Mouse (Mus musculus): Measurements from ENCODE around the gene Rnf166. TPM values are rescaled to one million over a fixed set of nuclear protein-coding genes. Genes with fewer than 3 reads are reported as not detected.

The Rnf166 gene
- polyA plus RNA-seq, 1 experiment from 2014 or later: 33.7 TPM

DNA sequence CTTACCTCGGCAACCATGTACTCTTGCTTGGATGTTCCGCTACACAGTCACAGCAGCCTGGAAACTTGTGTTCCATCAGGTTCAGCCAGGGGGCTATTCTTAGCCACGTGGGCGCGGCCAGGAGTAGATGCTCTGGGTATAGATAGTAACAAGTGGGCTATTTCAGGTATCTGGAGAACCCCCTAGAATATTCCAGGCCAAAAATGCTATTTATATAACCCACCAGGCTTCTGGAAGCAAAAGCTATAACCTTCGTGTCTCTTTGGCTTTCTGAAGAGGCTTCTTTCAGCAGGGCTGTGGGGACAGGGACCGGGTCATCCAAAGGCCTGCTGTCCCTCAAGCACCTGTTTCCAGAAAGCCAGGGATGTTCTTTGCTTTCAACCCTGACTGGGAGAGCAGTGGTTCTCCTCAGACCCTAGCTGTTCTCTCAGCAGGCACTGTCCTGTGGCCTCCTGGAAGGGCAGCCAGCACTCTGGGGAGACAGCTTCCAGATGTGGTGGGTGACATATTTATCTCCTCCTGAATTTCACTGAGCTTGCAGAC, 24.6 kb downstream of the Rnf166 start:
- 85% methylated on average over 7 of the region's 7 CpGs for WGBS
- no peaks in the 10 kb centered on the region for H3K36me3 ChIP-seq (ENCODE audit: control insufficient read depth, insufficient read depth, low read length)
- no peak overlapping the region for H3K27ac ChIP-seq (replicated peaks; ENCODE audit: low read depth, low read length)
- no peak overlapping the region for H3K4me3 ChIP-seq (replicated peaks; ENCODE audit: low read depth, low read length)
- no peak for DNase-seq
- no peaks in the 10 kb centered on the region for H3K4me1 ChIP-seq (ENCODE audit: control insufficient read depth, insufficient read depth, low read length)
- H3K9me3 ChIP-seq (ENCODE audit: control insufficient read depth, low read length): no peaks in the 10 kb centered on the region
- H3K4me2 ChIP-seq (ENCODE audit: low read length): no peak overlapping the region
- H3K27me3 ChIP-seq (ENCODE audit: control insufficient read depth, insufficient read depth, low read length): no peaks in the 10 kb centered on the region
- H3K9ac ChIP-seq (replicated peaks; ENCODE audit: low read length): no peak overlapping the region
- no peak for ATAC-seq (ENCODE audit: low FRiP score, low TSS enrichment)

- Histone ChIP-seq H3K27me3 (ENCODE audit: control insufficient read depth, insufficient read depth, low read length) (no peaks in the 10 kb centered on the region), H3K4me2 (ENCODE audit: low read length) (peak overlapping the region; percentile 76), H3K36me3 (ENCODE audit: control insufficient read depth, insufficient read depth, low read length) (no peaks in the 10 kb centered on the region), H3K9me3 (ENCODE audit: control insufficient read depth, low read length) (no peaks in the 10 kb centered on the region), H3K27ac (replicated peaks; ENCODE audit: low read depth, low read length) (peak overlapping the region; percentile 98; the same call in 1 of the 2 replicates), H3K4me1 (ENCODE audit: control insufficient read depth, insufficient read depth, low read length) (peaks cover 24% of the 10 kb centered on the region), H3K9ac (replicated peaks; ENCODE audit: low read length) (no peak overlapping the region), H3K4me3 (replicated peaks; ENCODE audit: low read depth, low read length) (no peak overlapping the region)
- WGBS: 65% methylated on average over 3 of the region's 3 CpGs
- DNase-seq (no peak), ATAC-seq (ENCODE audit: low FRiP score, low TSS enrichment) (no peak)
Measured at GRCm38 (mm10) chr8:122445203-122445602, 30.7 kb downstream of the Rnf166 start.

- peak overlapping the region; percentile 98 for H3K27ac ChIP-seq (replicated peaks; ENCODE audit: low read depth, low read length)
- no peaks in the 10 kb centered on the region for H3K27me3 ChIP-seq (ENCODE audit: control insufficient read depth, insufficient read depth, low read length)
- peak overlapping the region; percentile 76 for H3K4me3 ChIP-seq (replicated peaks; ENCODE audit: low read depth, low read length)
- peak; percentile 92 for DNase-seq
- H3K4me2 ChIP-seq (ENCODE audit: low read length): peak overlapping the region; percentile 76
- peak; percentile 51; the same call in 1 of the 2 replicates for ATAC-seq (ENCODE audit: low FRiP score, low TSS enrichment)
- no peaks in the 10 kb centered on the region for H3K9me3 ChIP-seq (ENCODE audit: control insufficient read depth, low read length)
- WGBS: 17% methylated on average over 19 of the region's 19 CpGs
- peaks cover 24% of the 10 kb centered on the region for H3K4me1 ChIP-seq (ENCODE audit: control insufficient read depth, insufficient read depth, low read length)
- peaks cover 6% of the 10 kb centered on the region for H3K36me3 ChIP-seq (ENCODE audit: control insufficient read depth, insufficient read depth, low read length)
- peak overlapping the region; percentile 77 for H3K9ac ChIP-seq (replicated peaks; ENCODE audit: low read length)
Measured at GRCm38 (mm10) chr8:122444058-122444748, 31.7 kb downstream of the Rnf166 start.

- peak within 1 kb of the TSS; percentile 76 for H3K4me3 ChIP-seq (replicated peaks; ENCODE audit: low read depth, low read length)
- H3K4me2 ChIP-seq (ENCODE audit: low read length): peak within 1 kb of the TSS; percentile 92
- H3K27ac ChIP-seq (replicated peaks; ENCODE audit: low read depth, low read length): peak within 1 kb of the TSS; percentile 98
- no peaks in the 10 kb centered on the region for H3K9me3 ChIP-seq (ENCODE audit: control insufficient read depth, low read length)
- H3K36me3 ChIP-seq (ENCODE audit: control insufficient read depth, insufficient read depth, low read length): peaks cover 12% of the 10 kb centered on the region
- under 1% methylated on average over 47 of the region's 47 CpGs for WGBS
- no peaks in the 10 kb centered on the region for H3K27me3 ChIP-seq (ENCODE audit: control insufficient read depth, insufficient read depth, low read length)
- peaks cover 24% of the 10 kb centered on the region for H3K4me1 ChIP-seq (ENCODE audit: control insufficient read depth, insufficient read depth, low read length)
- DNase-seq (peak; percentile 100), ATAC-seq (ENCODE audit: low FRiP score, low TSS enrichment) (peak; percentile 98)
- H3K9ac ChIP-seq (replicated peaks; ENCODE audit: low read length): peak within 1 kb of the TSS; percentile 77
Measured at GRCm38 (mm10) chr8:122443262-122444006, 32.4 kb downstream of the Rnf166 start, which contains the start of gene Mvd. Mvd (minus strand) TSS chr8:122443422.

DNA sequence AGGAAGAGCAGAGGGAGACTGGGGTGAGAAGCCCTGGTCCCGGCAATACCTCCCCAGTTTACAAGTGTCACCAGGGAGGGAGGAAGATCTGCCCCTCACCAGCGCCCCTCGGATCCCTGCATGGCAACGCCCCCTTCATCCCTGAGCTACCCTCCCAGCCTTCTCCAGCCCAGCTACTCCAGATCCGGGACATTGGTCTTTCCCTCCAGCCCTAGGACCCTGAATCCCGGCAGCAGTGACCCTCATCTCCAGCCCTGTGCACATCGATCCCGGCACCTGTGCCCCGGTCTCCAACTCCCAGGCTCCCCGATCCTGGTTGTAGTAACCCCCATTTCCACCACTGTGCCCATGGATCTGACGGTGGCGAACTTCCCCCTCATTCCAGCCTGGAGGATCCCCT, 33.1 kb downstream of the Rnf166 start:
- Histone ChIP-seq H3K27me3 (ENCODE audit: control insufficient read depth, insufficient read depth, low read length) (no peaks in the 10 kb centered on the region), H3K36me3 (ENCODE audit: control insufficient read depth, insufficient read depth, low read length) (peaks cover 19% of the 10 kb centered on the region), H3K4me3 (replicated peaks; ENCODE audit: low read depth, low read length) (peak overlapping the region; percentile 76), H3K9ac (replicated peaks; ENCODE audit: low read length) (peak overlapping the region; percentile 76), H3K4me2 (ENCODE audit: low read length) (peak overlapping the region; percentile 92), H3K9me3 (ENCODE audit: control insufficient read depth, low read length) (no peaks in the 10 kb centered on the region), H3K4me1 (ENCODE audit: control insufficient read depth, insufficient read depth, low read length) (peaks cover 24% of the 10 kb centered on the region), H3K27ac (replicated peaks; ENCODE audit: low read depth, low read length) (peak overlapping the region; percentile 88)
- WGBS: 0% methylated on average over 12 of the region's 12 CpGs
- DNase-seq (peak; percentile 40), ATAC-seq (ENCODE audit: low FRiP score, low TSS enrichment) (peak; percentile 31; the same call in 1 of the 2 replicates)

DNA sequence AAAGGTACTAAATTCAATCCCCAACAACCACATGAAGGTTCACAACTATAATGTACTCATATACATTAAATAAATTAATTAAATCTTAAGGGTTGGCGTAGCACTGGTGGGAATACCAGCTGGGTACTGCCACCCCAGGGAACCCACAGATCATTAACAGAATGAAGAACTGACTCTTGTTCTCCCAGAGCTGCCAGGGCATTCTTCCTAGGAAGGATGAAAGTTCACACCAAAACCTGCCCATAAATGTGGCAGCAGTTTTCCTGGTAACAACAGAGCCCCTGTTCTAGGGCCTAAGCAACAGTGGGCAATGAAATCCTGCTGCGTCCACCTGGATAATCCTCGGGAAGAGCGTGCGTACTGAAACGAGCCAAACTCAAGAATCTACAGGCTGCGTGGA, 33.5 kb downstream of the Rnf166 start:
- Histone ChIP-seq H3K27me3 (ENCODE audit: control insufficient read depth, insufficient read depth, low read length) (no peaks in the 10 kb centered on the region), H3K4me2 (ENCODE audit: low read length) (peak overlapping the region; percentile 92), H3K4me3 (replicated peaks; ENCODE audit: low read depth, low read length) (peak overlapping the region; percentile 76), H3K36me3 (ENCODE audit: control insufficient read depth, insufficient read depth, low read length) (peaks cover 23% of the 10 kb centered on the region), H3K4me1 (ENCODE audit: control insufficient read depth, insufficient read depth, low read length) (peaks cover 24% of the 10 kb centered on the region), H3K27ac (replicated peaks; ENCODE audit: low read depth, low read length) (peak overlapping the region; percentile 88), H3K9ac (replicated peaks; ENCODE audit: low read length) (peak overlapping the region; percentile 76), H3K9me3 (ENCODE audit: control insufficient read depth, low read length) (no peaks in the 10 kb centered on the region)
- WGBS: 16% methylated on average over 7 of the region's 7 CpGs
- DNase-seq (no peak), ATAC-seq (ENCODE audit: low FRiP score, low TSS enrichment) (no peak)

GRCm38 (mm10) chr8:122441326-122441725, 34.5 kb downstream of the Rnf166 start:
- peaks cover 24% of the 10 kb centered on the region for H3K4me1 ChIP-seq (ENCODE audit: control insufficient read depth, insufficient read depth, low read length)
- peaks cover 33% of the 10 kb centered on the region for H3K36me3 ChIP-seq (ENCODE audit: control insufficient read depth, insufficient read depth, low read length)
- no peak overlapping the region for H3K4me3 ChIP-seq (replicated peaks; ENCODE audit: low read depth, low read length)
- no peak overlapping the region for H3K4me2 ChIP-seq (ENCODE audit: low read length)
- DNase-seq (no peak), ATAC-seq (ENCODE audit: low FRiP score, low TSS enrichment) (no peak)
- H3K9me3 ChIP-seq (ENCODE audit: control insufficient read depth, low read length): no peaks in the 10 kb centered on the region
- no peak overlapping the region for H3K9ac ChIP-seq (replicated peaks; ENCODE audit: low read length)
- H3K27ac ChIP-seq (replicated peaks; ENCODE audit: low read depth, low read length): no peak overlapping the region
- H3K27me3 ChIP-seq (ENCODE audit: control insufficient read depth, insufficient read depth, low read length): no peaks in the 10 kb centered on the region
- WGBS: 97% methylated on average over 1 of the region's 1 CpGs

GRCm38 (mm10) chr8:122439336-122439735, 36.5 kb downstream of the Rnf166 start:
- DNase-seq (no peak), ATAC-seq (ENCODE audit: low FRiP score, low TSS enrichment) (no peak)
- Histone ChIP-seq H3K4me1 (ENCODE audit: control insufficient read depth, insufficient read depth, low read length) (peaks cover 9% of the 10 kb centered on the region; the same call in 1 of the 2 replicates), H3K27me3 (ENCODE audit: control insufficient read depth, insufficient read depth, low read length) (no peaks in the 10 kb centered on the region), H3K4me3 (replicated peaks; ENCODE audit: low read depth, low read length) (no peak overlapping the region), H3K27ac (replicated peaks; ENCODE audit: low read depth, low read length) (no peak overlapping the region), H3K36me3 (ENCODE audit: control insufficient read depth, insufficient read depth, low read length) (peaks cover 49% of the 10 kb centered on the region), H3K9me3 (ENCODE audit: control insufficient read depth, low read length) (no peaks in the 10 kb centered on the region), H3K4me2 (ENCODE audit: low read length) (no peak overlapping the region), H3K9ac (replicated peaks; ENCODE audit: low read length) (no peak overlapping the region)
- WGBS: 97% methylated on average over 16 of the region's 16 CpGs

Data from midbrain, embryonic 14.5 days (tissue).